Mouse (Mus musculus) brain, embryonic 14.5 days (tissue): ENCODE results near the gene S100a16.

ENCODE experiments used
- CTCF ChIP-seq: fragments of 200-500 bp; IDR thresholded peaks from 2 replicates; pipeline ENCODE4 v1.5.1; 2012; ENCODE audit warnings: inconsistent platforms, mild to moderate bottlenecking, moderate library complexity, borderline replicate concordance; ENCODE audit not compliant: insufficient read depth, insufficient read length; ENCODE audit errors: extremely low read depth
- POLR2A ChIP-seq: fragments of 200-500 bp; IDR thresholded peaks from 2 replicates; pipeline ENCODE4 v1.6.1; 2012; ENCODE audit warnings: mild to moderate bottlenecking, inconsistent platforms, borderline replicate concordance; ENCODE audit not compliant: poor library complexity, insufficient read depth, insufficient read length, severe bottlenecking; ENCODE audit errors: extremely low read depth

GRCm38 (mm10) chr3:90488576-90488975 is 48.5 kb upstream of the S100a16 start:
- TF ChIP-seq POLR2A (no peak), CTCF (no peak)
